Mouse (Mus musculus) kidney, adult 2 months (tissue): ENCODE measurements at regions not wholly inside any gene's neighbourhood (a gene's known extent, or its start where the extent isn't known, plus 50 kb on each side); places are given as distances from the start of the nearest gene placed in this dataset.

Experiments used
- DNase-seq: peaks from one replicate; pipeline ENCODE4 v3.0.0; 2021
- H3K27ac ChIP-seq: fragments of 200-500 bp; 2 replicates; pipeline ENCODE4 v1.5.1; 2012; ENCODE audit warnings: low read depth, low read length, control low read depth, inconsistent platforms; ENCODE audit not compliant: insufficient read depth
- H3K27me3 ChIP-seq: fragments of 200-500 bp; replicated peaks from 2 replicates; pipeline ENCODE4 v1.6.1; 2012; ENCODE audit warnings: mild to moderate bottlenecking, moderate library complexity, low read length, inconsistent platforms; ENCODE audit not compliant: control insufficient read depth, insufficient read depth
- H3K36me3 ChIP-seq: fragments of 200-500 bp; 2 replicates; pipeline ENCODE4 v1.6.1; 2012; ENCODE audit warnings: mild to moderate bottlenecking, moderate library complexity, low read length, inconsistent platforms; ENCODE audit not compliant: control insufficient read depth, insufficient read depth
- H3K4me1 ChIP-seq: fragments of 200-500 bp; 2 replicates; pipeline ENCODE4 v1.6.1; 2011; ENCODE audit warnings: low read length; ENCODE audit not compliant: control insufficient read depth, insufficient read depth
- H3K4me3 ChIP-seq: fragments of 200-500 bp; 2 replicates; pipeline ENCODE4 v1.5.1; 2011; ENCODE audit warnings: mild to moderate bottlenecking, low read depth, low read length, control low read depth; ENCODE audit not compliant: insufficient read depth
- CTCF ChIP-seq: fragments of 200-500 bp; conservative IDR thresholded peaks from 2 replicates; pipeline ENCODE4 v1.5.1; 2011; ENCODE audit warnings: low read depth, mild to moderate bottlenecking, control low read depth, low read length, moderate library complexity, mixed read lengths; ENCODE audit not compliant: insufficient read depth, insufficient read length
- POLR2A ChIP-seq: fragments of 200-500 bp; IDR thresholded peaks from one replicate; pipeline ENCODE4 v1.6.1; 2011; ENCODE audit warnings: low read depth, low read length, control low read depth
- WGBS: fragments of 180-500 bp; shearing (Covaris S2); methylation state at CpG from one replicate; pipeline ENCODE4 v1.1.7; 2018; 5-methylcytosine and 5-hydroxymethylcytosine counted together

GRCm38 (mm10) chr8:33997676-33998075 lies 113.9 kb downstream of the Gm10131 start:
- 37% methylated on average over 4 of the region's 4 CpGs for WGBS
- no peaks in the 10 kb centered on the region for H3K27me3 ChIP-seq
- H3K36me3 ChIP-seq, result no peaks in the 10 kb centered on the region
- H3K27ac ChIP-seq, result no peak overlapping the region
- H3K4me1 ChIP-seq, result no peaks in the 10 kb centered on the region
- peak; percentile 56 for DNase-seq
- TF ChIP-seq POLR2A (no peak), CTCF (no peak)
- no peak overlapping the region for H3K4me3 ChIP-seq

GRCm38 (mm10) chr8:33992946-33993345 lies 118.6 kb downstream of the Gm10131 start:
- no peaks in the 10 kb centered on the region for H3K36me3 ChIP-seq
- peak; percentile 78 for DNase-seq
- H3K27ac ChIP-seq, result peak overlapping the region; percentile 71
- no peak for TF ChIP-seq POLR2A
- TF ChIP-seq CTCF, result no peak
- WGBS, result 53% methylated on average over 11 of the region's 11 CpGs
- no peak overlapping the region for H3K4me3 ChIP-seq
- H3K27me3 ChIP-seq, result no peaks in the 10 kb centered on the region
- peaks cover 7% of the 10 kb centered on the region; the same call in 1 of the 2 replicates for H3K4me1 ChIP-seq

- no peaks in the 10 kb centered on the region for H3K36me3 ChIP-seq
- TF ChIP-seq POLR2A (no peak), CTCF (no peak)
- H3K4me1 ChIP-seq, result peaks cover 13% of the 10 kb centered on the region; the same call in 1 of the 2 replicates
- H3K4me3 ChIP-seq, result no peak overlapping the region
- no peaks in the 10 kb centered on the region for H3K27me3 ChIP-seq
- 78% methylated on average over 12 of the region's 12 CpGs for WGBS
- peak overlapping the region; percentile 71 for H3K27ac ChIP-seq
- no peak for DNase-seq
Observed at GRCm38 (mm10) chr8:33991917-33992875, 119.3 kb downstream of the Gm10131 start.

GRCm38 (mm10) chr8:33991165-33991916 lies 120.2 kb downstream of the Gm10131 start:
- Histone ChIP-seq H3K4me3 (no peak overlapping the region), H3K27ac (no peak overlapping the region), H3K4me1 (peaks cover 17% of the 10 kb centered on the region; the same call in 1 of the 2 replicates), H3K36me3 (no peaks in the 10 kb centered on the region), H3K27me3 (no peaks in the 10 kb centered on the region)
- TF ChIP-seq CTCF (no peak), POLR2A (no peak)
- DNase-seq, result no peak
- 74% methylated on average over 17 of the region's 17 CpGs for WGBS

GRCm38 (mm10) chr8:33990039-33990438 lies 121.5 kb downstream of the Gm10131 start:
- H3K36me3 ChIP-seq, result no peaks in the 10 kb centered on the region
- 59% methylated on average over 9 of the region's 9 CpGs for WGBS
- TF ChIP-seq POLR2A, result no peak
- no peak for TF ChIP-seq CTCF
- no peaks in the 10 kb centered on the region for H3K27me3 ChIP-seq
- peaks cover 21% of the 10 kb centered on the region; the same call in 1 of the 2 replicates for H3K4me1 ChIP-seq
- H3K27ac ChIP-seq, result 0 out of 2 replicates have a peak overlapping the region, but pooled peaks have one; percentile 44
- no peak overlapping the region for H3K4me3 ChIP-seq
- peak; percentile 23 for DNase-seq

GRCm38 (mm10) chr8:33987755-33988104 lies 123.8 kb downstream of the Gm10131 start:
- no peak for TF ChIP-seq POLR2A
- 42% methylated on average over 10 of the region's 10 CpGs for WGBS
- no peak overlapping the region for H3K4me3 ChIP-seq
- H3K27me3 ChIP-seq, result no peaks in the 10 kb centered on the region
- H3K27ac ChIP-seq, result peak overlapping the region; percentile 87
- DNase-seq, result peak; percentile 88
- H3K4me1 ChIP-seq, result peaks cover 21% of the 10 kb centered on the region; the same call in 1 of the 2 replicates
- H3K36me3 ChIP-seq, result no peaks in the 10 kb centered on the region

GRCm38 (mm10) chr8:33987091-33987754 lies 124.3 kb downstream of the Gm10131 start:
- no peak for TF ChIP-seq CTCF
- TF ChIP-seq POLR2A, result no peak
- Histone ChIP-seq H3K27me3 (no peaks in the 10 kb centered on the region), H3K4me3 (no peak overlapping the region), H3K4me1 (peaks cover 21% of the 10 kb centered on the region; the same call in 1 of the 2 replicates), H3K36me3 (no peaks in the 10 kb centered on the region), H3K27ac (peak overlapping the region; percentile 87)
- peak; percentile 88 for DNase-seq
- WGBS, result 38% methylated on average over 15 of the region's 15 CpGs
